Mouse (Mus musculus) C2C12 (cell line): ENCODE results near the gene Pear1. TPM values are rescaled to one million over a fixed set of nuclear protein-coding genes. Genes with fewer than 3 reads are reported as not detected.

Experiments
- H3K27me3 ChIP-seq: one replicate; pipeline ENCODE4 v1.6.1; 2011; ENCODE audit not compliant: control insufficient read depth, insufficient read depth, insufficient read length
- H3K36me3 ChIP-seq: one replicate; pipeline ENCODE4 v1.6.1; 2011; ENCODE audit not compliant: control insufficient read depth, insufficient read depth
- H3K4me3 ChIP-seq: one replicate; pipeline ENCODE4 v1.5.1; 2011; ENCODE audit warnings: mild to moderate bottlenecking, control low read depth; ENCODE audit not compliant: poor library complexity, insufficient read depth, severe bottlenecking
- H3K79me2 ChIP-seq: one replicate; pipeline ENCODE4 v1.6.1; 2011; ENCODE audit not compliant: control insufficient read depth, insufficient read depth
- H3K79me3 ChIP-seq: one replicate; pipeline ENCODE4 v1.6.1; 2011; ENCODE audit warnings: low read depth, control low read depth
- H3ac ChIP-seq: one replicate; pipeline ENCODE3; 2011; ENCODE audit warnings: low read depth; ENCODE audit not compliant: control insufficient read depth, insufficient read length
- CEBPB ChIP-seq: IDR thresholded peaks from one replicate; pipeline ENCODE4 v1.6.1; 2011; ENCODE audit warnings: low read depth, mild to moderate bottlenecking, control low read depth, moderate library complexity
- CTCF ChIP-seq: IDR thresholded peaks from one replicate; pipeline ENCODE4 v1.5.1; 2011; ENCODE audit not compliant: control insufficient read depth, insufficient read depth, insufficient read length
- FOSL1 ChIP-seq: IDR thresholded peaks from one replicate; pipeline ENCODE4 v1.8.0; 2011; ENCODE audit warnings: mild to moderate bottlenecking, low read length; ENCODE audit not compliant: poor library complexity, insufficient read depth, severe bottlenecking
- MAX ChIP-seq: IDR thresholded peaks from one replicate; pipeline ENCODE4 v1.6.1; 2011; ENCODE audit warnings: mild to moderate bottlenecking, control low read depth
- MYOD1 ChIP-seq: IDR thresholded peaks from one replicate; pipeline ENCODE4 v1.6.1; 2011; ENCODE audit warnings: low read depth; ENCODE audit not compliant: control insufficient read depth, insufficient read length
- MYOG ChIP-seq: IDR thresholded peaks from one replicate; pipeline ENCODE4 v1.6.1; 2011; ENCODE audit not compliant: control insufficient read depth, insufficient read length; ENCODE audit errors: extremely low read depth
- USF1 ChIP-seq: IDR thresholded peaks from one replicate; pipeline ENCODE4 v1.6.1; 2011; ENCODE audit warnings: low read depth, mild to moderate bottlenecking, control low read depth, moderate library complexity
- polyA plus RNA-seq: library from polyadenylated mRNA; unstranded; fragments of >200 nt; fragmentation: generic; extraction: Trizol; gene quantifications from one replicate; pipeline ENCODE4 v1.2.1, GENCODE M21; 2012; ENCODE audit warnings: missing spikeins

Pear1 gene
- polyA plus RNA-seq, 1 experiment: 1.7 TPM

DNA sequence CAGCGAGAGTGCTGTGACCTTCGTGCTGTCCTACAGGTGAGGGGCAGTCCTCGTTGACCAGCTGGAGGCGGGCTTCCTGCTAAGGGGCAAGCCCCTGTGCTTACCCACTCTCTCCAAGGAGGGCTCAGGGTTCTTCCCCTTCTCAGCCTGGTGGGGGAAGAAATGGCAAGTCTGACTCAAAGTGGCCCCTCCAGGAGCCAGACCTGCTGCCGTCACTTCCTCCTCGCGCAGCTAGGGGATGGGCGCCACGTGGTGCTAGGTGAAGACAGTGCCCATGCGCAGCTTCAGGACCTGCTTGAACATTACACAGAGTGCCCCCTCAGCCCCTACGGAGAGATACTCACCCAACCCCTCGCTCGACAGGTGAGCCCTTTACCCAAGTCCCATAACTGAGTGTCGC is 25.0 kb upstream of the Pear1 start:
- Histone ChIP-seq H3K79me2 (no peaks in the 10 kb centered on the region), H3K79me3 (no peaks in the 10 kb centered on the region), H3ac (no peak overlapping the region), H3K36me3 (no peaks in the 10 kb centered on the region), H3K4me3 (no peak overlapping the region), H3K27me3 (peaks cover 11% of the 10 kb centered on the region)
- TF ChIP-seq MYOG (no peak), FOSL1 (no peak), MYOD1 (no peak), MAX (no peak), CEBPB (no peak)

DNA sequence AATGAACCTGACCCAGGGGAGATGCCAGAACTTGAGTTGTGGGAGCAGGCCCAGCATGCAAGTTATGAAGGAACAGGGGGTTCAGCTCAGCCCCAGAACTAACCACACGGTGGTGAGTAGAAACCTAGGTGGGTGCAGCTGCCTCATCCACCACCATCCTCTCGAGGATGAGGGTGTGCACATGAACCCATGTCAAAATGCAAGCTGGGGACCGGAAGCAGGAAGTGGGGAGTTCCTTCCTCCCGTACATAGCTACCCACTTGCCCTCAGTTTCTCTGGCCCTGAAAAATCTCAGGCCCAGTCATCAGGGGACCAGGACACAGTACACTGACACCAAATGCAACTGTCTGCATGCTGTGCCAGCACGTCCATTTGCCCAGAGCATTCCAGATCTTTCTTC is 23.6 kb upstream of the Pear1 start:
- Histone ChIP-seq H3K36me3 (no peaks in the 10 kb centered on the region), H3K79me2 (no peaks in the 10 kb centered on the region), H3K79me3 (no peaks in the 10 kb centered on the region), H3ac (no peak overlapping the region), H3K27me3 (peaks cover 11% of the 10 kb centered on the region), H3K4me3 (no peak overlapping the region)
- no peak for TF ChIP-seq MAX
- no peak for TF ChIP-seq MYOD1
- TF ChIP-seq FOSL1: no peak
- TF ChIP-seq CTCF: no peak
- TF ChIP-seq MYOG: no peak
- TF ChIP-seq CEBPB: no peak
- TF ChIP-seq USF1: no peak

DNA sequence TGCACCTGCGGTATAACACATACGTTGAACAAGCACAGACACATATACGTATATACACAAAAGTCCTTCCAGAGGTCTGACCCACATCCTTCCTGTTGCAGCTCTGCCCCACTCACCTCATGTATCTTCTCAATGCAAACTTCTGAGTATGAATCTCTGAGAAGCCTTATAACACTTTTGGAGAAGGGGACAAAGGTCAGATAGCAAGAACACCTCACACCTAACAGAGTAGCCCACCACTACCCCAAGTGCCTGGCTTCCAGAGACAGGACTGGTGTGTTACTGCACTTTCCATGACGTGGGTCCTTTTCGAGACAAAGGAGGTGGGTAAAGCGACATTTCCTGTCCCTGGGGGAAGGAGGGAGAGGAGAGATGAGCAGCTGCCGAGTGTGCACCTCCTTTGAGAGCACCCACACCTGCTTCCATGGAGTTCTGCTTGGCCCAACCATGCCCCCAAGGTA is 22.6 kb upstream of the Pear1 start, which contains the start of gene Sh2d2a:
Sh2d2a (plus strand) TSS at position 106 of the 461 bp plus-strand sequence.
- Histone ChIP-seq H3K79me3 (no peaks in the 10 kb centered on the region), H3ac (no peak within 1 kb of the TSS), H3K36me3 (no peaks in the 10 kb centered on the region), H3K27me3 (peaks cover 11% of the 10 kb centered on the region), H3K4me3 (no peak within 1 kb of the TSS), H3K79me2 (no peaks in the 10 kb centered on the region)
- no peak for TF ChIP-seq MYOG
- no peak for TF ChIP-seq CEBPB
- TF ChIP-seq MAX: no peak
- TF ChIP-seq FOSL1: no peak
- TF ChIP-seq USF1: no peak
- TF ChIP-seq CTCF: no peak
- TF ChIP-seq MYOD1: no peak

DNA sequence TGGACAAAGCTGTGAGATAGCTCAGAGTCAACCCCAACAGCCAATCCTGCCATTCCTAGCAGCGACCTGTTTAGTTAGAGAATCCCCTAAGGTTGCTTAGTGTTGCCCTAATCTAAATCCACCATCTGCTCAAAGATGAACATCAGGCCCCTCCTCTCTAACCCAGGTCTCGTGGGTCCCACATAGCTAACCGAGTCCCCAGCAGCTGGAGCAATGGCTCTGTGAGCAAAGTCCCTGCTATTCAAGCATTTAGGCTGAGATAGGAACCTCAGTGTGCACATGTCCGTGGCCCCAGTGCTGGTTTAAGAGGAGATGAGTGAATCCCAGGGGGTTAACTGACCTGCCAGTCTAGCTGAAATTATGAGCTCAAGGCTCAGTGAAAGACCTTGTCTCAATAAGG is 22.1 kb upstream of the Pear1 start:
- peaks cover 11% of the 10 kb centered on the region for H3K27me3 ChIP-seq
- H3K4me3 ChIP-seq: no peak overlapping the region
- TF ChIP-seq FOSL1 (no peak), USF1 (no peak), MYOD1 (no peak), CTCF (no peak), CEBPB (no peak), MYOG (no peak), MAX (no peak)
- no peaks in the 10 kb centered on the region for H3K36me3 ChIP-seq
- H3K79me2 ChIP-seq: no peaks in the 10 kb centered on the region
- H3K79me3 ChIP-seq: no peaks in the 10 kb centered on the region
- H3ac ChIP-seq: no peak overlapping the region

DNA sequence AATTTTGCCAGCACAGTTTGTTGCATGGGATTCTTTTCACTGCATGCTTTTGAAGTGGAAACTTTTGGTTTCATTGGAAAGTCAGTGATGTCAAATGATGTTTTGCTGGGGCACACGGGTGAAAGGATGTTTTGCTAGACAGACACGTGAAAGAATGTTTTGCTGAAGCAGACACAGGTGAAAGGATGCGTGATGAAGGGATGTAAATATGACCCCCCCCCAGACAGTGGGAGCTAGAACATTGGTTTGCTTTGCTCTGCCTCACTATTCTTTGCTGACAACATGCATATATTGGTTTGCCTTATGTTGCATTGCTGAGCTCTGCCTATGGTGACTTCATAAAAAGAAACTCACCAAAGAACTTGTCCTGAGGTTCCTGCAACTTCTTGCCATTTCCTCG is 20.9 kb upstream of the Pear1 start:
- Histone ChIP-seq H3K4me3 (no peak overlapping the region), H3K79me3 (no peaks in the 10 kb centered on the region), H3K27me3 (peaks cover 13% of the 10 kb centered on the region), H3K79me2 (no peaks in the 10 kb centered on the region), H3K36me3 (no peaks in the 10 kb centered on the region), H3ac (no peak overlapping the region)
- TF ChIP-seq MYOD1: no peak
- TF ChIP-seq MYOG: no peak
- TF ChIP-seq FOSL1: no peak
- TF ChIP-seq CTCF: no peak
- TF ChIP-seq USF1: no peak
- no peak for TF ChIP-seq CEBPB
- no peak for TF ChIP-seq MAX

DNA sequence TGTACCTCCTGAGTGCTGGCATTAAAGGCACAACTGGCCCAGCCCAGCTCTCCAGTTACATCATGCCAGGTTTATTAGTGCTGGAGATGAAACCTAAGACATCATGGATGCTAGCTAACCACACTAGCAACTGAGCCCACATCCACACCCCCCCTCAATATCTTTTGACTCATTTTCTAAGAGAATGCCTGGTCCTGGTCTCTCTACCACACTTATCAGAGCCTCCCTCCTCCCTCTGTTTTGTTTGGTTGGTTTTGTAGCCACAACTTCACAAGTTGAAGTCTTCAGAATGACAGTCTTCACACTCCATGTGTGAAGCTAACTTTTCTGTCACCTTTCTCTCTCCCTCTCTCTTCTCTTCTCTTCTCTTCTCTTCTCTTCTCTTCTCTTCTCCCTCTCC is 16.8 kb upstream of the Pear1 start:
- Histone ChIP-seq H3K79me3 (no peaks in the 10 kb centered on the region), H3K27me3 (peaks cover 5% of the 10 kb centered on the region), H3ac (no peak overlapping the region), H3K4me3 (no peak overlapping the region), H3K79me2 (no peaks in the 10 kb centered on the region), H3K36me3 (no peaks in the 10 kb centered on the region)
- no peak for TF ChIP-seq USF1
- TF ChIP-seq CEBPB: no peak
- TF ChIP-seq CTCF: no peak
- TF ChIP-seq MYOG: no peak
- TF ChIP-seq FOSL1: no peak
- TF ChIP-seq MAX: no peak
- TF ChIP-seq MYOD1: no peak
